Mouse (Mus musculus) kidney, postnatal 4 days (tissue): ENCODE results near the gene Hoxd1.

Source experiments
- DNase-seq, 2 experiments: peaks; one replicate each; pipeline ENCODE4 v3.0.0; 2021; ENCODE audit warnings: mixed read lengths in 2 of 2

The Hoxd1 gene

DNA sequence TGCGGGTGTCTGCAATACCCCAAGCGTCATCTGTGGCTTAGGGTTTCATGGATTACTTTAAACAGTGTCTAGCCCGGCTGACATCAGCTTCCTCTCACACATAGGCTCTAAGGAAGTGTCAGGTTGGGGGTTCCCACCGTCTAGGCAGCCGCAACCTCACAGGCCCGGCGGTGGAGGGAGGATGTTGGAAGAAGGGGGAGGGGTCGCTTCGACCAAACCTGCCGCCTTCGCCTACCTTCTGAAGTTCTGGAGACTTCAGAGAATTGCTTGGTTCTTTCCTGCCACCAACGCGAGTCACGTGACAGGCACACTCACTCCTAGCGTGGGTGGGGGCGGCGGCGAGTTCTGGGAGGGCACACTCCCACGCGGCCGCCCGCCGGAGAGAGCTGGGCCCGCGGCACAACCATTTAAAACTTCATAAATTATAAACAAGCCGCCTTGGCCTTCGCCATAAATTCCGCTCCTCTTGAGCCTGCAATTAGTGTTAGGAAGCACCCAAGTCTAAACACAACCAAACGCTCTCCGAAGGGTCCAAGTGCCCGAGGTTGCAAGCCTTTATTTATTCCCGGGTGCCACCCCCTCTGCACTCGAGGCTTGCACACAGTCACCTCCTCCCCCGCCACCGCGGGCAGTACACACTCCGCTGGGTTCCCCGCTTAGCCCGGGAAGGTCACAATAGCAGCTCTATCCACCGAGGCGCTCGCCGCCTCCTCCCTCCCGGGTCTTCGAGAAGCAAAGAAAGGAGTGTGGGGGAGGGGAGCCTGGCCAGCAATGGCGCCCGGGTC, 13.3 kb upstream of the Hoxd1 start:
- DNase-seq, result peak; percentile 81 to 88

- DNase-seq, result no peak
Observed at GRCm38 (mm10) chr2:74750731-74751250, 12.0 kb upstream of the Hoxd1 start.

- DNase-seq, result no peak
Observed at GRCm38 (mm10) chr2:74751861-74752260, 10.9 kb upstream of the Hoxd1 start.

- peak; percentile 52 to 59 for DNase-seq
Observed at GRCm38 (mm10) chr2:74752431-74753174, 10.2 kb upstream of the Hoxd1 start.

DNA sequence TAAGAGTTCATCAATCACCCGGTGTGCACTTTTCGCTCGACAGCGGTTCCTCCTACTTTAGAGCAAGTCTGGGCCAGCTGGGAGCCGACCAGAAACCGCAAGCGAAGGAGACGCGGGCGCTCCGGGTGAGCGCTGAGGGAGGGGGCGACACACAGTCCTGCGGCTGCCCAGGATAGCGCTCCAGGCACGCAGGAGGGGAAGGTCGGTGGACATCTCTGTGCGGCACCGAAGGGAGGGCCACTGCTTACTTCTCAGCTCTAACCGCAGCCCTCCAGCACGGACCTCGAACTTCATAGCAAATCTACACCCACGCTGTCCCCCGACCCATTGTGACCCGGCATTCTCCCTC, 9.6 kb upstream of the Hoxd1 start:
- no peak for DNase-seq

DNA sequence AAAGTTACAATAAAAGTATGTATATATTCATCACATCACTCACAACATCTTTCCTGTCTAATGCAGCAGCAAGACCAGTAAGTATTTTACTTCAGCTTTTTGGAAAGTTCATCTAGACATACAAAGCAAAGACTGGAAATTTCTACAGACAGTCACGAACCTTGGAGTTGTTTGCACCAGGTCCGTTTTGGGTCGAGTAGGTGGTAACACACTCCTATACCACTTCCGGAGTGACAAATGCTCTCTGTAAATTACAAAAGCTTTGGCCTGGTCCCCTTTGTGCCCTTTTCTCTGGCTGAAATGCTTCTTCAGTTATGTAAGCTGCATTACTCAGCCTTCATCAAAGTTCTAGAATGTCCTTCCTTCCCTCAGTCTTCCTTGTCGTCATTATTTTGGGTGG, 9.1 kb upstream of the Hoxd1 start:
- no peak for DNase-seq

DNA sequence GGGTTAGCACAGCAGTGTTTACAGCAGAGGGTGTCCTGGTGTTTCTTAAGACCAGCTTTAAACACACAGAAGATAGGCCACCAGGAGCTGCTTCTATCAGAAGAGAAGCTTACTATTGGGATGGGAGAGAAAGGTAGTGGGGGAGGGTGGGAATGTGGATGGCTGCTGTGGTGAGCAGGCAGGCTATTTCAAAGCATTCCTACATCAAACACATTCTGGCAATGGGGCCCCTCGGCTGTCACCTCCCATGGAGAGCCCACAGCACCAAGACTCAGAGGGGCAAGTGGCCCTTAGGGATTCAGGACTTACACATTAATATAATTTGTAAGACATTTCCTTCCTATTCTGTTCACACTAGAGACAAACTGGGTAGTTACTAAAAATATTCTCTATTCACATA, 2.6 kb upstream of the Hoxd1 start:
- DNase-seq, result no peak

GRCm38 (mm10) chr2:74761941-74762340, 839 bp upstream of the Hoxd1 start:
- no peak for DNase-seq

DNA sequence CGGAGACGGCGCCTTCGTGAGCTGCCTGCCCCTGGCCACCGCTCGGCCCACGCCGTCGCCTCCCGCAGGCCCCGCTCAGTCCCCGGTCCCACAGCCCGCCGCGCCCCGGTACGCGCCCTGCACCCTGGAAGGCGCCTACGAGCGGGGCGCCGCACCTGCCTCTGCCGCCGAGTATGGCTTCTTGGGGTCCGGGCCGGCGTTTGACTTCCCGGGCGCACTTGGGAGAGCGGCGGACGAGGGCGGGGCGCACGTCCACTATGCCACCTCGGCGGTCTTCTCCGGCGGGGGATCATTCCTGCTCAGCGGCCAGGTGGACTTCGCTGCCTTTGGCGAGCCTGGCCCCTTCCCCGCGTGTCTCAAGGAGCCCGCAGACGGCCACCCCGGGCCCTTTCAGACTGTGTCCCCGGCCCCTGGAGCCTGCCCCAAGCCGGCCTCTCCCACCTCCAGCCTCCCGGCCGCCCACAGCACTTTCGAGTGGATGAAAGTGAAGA, 510 bp downstream of the Hoxd1 start:
- DNase-seq, result no peak

GRCm38 (mm10) chr2:74763976-74764375, 1.2 kb downstream of the Hoxd1 start:
- no peak for DNase-seq

- DNase-seq, result no peak
Observed at GRCm38 (mm10) chr2:74774359-74774758, 11.6 kb downstream of the Hoxd1 start.

DNA sequence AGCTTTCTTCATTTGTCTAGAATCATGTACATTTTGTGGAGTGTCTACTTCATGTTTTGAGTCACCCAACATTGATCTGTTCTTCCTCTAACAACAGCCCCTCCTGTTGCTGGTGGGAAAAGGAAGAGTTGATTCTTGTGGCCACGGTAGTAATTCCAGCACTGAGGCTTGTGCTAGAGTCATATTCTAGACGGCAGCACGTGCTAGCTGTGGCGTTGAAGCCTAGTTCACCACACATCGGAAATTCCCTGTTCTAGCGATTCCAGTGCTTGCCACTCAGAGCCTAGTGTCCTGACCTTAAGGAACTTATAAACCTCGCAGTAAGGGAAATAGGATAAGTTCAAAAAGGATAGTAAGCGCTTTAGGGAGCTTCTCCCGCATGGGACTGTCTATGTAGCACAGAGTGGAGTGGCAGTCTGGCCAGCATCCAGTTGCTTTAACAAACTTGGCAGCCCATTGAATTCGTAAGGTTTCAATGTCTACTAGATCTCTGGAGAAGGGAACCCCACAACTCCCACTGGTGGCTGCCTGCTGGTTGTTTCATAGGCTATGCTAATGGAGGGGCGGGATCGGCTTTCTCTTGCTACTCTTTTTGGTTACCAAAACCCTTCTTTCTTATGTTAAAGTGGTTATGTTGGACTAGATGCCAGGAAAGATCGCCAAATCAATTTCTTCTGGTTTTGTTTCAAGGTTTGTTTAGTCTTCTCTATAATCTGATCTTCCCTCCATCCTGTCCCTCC, 14.9 kb downstream of the Hoxd1 start:
- DNase-seq, result peak; percentile 7 to 12

DNA sequence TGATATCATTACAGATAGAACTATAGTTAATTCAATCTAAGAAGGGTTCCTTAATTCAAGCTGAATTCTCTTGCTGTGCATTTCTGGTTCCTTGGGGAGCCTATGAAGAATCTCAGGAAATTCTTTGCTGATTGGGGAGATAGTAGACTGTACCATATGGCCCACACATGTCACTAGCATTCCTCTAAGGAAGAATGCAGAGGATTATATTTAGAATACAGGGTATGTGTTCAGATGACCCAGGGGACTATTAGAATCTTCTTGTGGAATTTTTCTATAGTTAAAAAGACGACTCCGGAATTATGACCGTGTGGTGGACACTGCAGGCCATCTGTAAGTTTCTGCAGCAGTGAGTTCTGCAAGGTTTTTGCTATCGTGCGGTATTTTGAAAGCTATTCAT, 18.6 kb downstream of the Hoxd1 start:
- no peak for DNase-seq

DNA sequence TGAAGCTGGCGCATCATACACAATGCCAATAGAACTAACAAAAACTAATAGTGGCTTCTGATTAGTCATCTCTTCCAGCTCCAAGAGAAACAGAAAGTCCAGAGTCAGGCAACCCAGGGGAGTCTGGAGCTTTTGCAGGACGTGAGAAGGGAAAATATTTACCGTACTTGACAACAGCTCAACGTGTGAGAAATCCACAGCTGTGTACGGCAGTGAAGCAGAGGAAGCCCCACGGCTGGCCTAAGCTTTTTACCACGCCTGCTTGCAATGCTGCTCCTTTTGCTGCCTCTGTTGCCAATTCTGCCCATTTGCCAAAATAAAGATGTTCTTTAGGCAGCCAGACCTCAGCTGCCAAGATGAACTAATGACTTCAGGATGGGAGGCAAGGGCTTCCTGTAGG, 32.8 kb downstream of the Hoxd1 start:
- no peak for DNase-seq

DNA sequence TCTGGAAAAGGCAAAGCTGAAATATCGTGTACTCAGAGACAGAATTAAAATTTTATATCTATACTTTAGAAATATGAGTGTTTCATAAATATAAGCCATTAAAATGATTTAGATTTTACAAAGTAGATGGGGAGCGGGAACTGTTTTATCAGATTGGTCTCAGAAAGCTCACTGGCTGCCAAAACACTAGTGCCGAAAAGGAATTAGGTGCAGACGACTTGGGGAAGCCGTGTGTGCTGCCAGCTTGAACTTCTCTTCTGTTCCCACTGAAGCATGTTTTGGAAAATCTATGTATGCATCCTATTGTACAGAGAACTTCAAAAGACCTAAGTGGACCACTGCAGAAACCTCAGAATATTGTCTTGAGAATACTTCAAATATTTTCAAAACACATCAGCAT, 45.7 kb downstream of the Hoxd1 start:
- DNase-seq, result no peak
